Mouse (Mus musculus): ENCODE measurements around the gene Rb1. TPM values are rescaled to one million over a fixed set of nuclear protein-coding genes. Genes with fewer than 3 reads are reported as not detected.

The Rb1 gene
- total RNA-seq, 1 experiment from 2014 or later: 21.3 TPM

- no peak for DNase-seq
These were observed 10.9 kb upstream of the Rb1 start for GRCm38 (mm10) chr14:73336316-73337080.

GRCm38 (mm10) chr14:73334926-73335805, 9.5 kb upstream of the Rb1 start:
- no peak for DNase-seq

DNA sequence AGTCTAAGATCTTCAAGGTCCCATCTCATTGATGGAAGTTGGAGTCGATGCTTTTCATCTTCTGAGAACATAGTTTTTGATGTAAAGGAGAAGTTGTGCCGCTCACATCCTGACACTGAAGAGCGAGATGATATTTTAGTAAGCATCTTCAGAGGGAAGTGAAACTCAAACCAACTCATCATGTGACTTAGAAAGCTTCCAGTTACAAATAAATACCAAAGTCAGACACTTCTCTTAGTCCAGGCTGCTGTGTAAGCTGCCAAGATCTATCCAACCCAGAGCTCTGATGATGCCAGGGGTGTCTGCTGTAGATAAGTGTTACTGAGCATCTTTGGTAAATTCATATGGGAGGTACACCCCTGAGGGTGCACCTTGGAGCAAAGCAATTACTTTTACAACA, 8.3 kb upstream of the Rb1 start:
- no peak for DNase-seq

DNA sequence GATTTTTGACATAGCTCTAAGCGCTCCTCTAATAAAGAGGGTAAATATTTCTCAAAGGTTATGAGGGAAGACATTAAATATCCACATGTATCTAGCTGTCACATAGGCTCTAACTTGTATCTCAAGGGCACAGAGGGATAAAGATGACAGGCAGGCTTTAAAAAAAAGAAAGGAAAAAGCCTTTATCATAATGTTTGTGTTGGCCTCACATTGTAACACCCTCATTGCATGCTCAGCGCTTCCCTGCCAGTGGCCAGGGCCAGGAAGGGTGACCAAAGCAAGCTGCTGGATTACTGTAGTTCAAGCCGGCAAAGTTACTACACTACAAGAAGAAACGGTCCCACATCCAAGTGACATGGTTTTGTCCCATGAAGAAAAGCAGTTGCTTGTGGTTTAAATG, 5.8 kb upstream of the Rb1 start:
- DNase-seq: no peak

GRCm38 (mm10) chr14:73329871-73330270, 4.2 kb upstream of the Rb1 start:
- DNase-seq: no peak

DNA sequence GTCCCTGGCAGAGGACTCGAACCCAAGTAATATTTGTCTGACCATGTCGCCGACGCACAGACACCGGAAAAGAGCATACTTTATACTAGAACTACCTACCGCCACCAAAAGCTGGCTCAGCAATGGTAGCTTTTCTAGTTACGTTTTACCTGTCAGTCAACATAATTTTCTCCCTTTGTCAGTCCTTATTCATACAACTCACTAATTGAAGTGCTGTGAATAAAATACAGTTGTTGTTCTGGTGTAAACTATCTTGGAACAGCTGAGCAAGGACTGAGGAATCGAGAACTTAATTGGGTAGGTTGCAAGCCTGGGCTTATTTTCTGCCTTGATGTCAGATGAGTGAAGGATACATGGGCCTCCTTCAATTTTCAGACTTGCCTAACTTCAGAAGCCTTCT, 889 bp upstream of the Rb1 start:
- no peak for DNase-seq

DNA sequence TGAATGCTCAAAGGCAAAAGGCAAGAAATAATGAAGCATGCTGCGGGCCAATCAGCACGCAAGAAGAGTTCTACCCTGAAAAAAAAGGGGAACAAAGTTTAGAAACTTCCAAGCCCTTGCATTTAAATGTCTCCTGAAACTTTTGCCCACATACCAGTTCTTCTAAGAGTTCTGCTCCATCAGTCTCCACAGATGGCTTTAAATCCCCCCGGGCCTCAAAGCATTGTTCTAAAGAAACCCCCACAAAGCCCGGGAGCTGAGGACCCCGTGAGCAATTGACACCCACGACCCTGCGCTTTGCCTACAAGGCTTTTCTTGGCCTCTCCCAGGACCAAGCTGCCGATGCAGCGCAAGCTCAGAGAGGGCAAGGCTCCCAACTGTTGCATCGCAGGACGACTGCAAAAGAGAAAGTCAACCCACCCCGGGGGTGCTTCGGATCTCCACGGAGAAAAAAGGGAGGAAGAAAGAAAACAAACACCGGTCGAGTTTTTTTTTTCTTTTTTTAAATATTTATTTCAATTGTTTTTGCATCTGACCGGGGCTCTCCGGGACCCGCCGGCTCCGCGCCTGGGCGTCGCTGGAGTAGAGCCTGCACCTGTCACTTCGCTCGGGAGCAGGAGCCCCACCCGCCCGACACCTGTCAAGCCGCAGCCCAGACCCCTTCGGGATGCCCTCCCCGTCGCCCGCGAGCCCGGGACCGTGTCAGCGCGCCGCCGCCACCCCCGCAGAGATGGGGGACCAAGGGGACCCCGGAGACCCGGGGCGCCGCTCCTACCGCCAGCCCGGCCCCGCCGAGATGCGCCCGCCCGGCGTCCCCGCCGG, 777 bp downstream of the Rb1 start:
- DNase-seq: peak; percentile 29

DNA sequence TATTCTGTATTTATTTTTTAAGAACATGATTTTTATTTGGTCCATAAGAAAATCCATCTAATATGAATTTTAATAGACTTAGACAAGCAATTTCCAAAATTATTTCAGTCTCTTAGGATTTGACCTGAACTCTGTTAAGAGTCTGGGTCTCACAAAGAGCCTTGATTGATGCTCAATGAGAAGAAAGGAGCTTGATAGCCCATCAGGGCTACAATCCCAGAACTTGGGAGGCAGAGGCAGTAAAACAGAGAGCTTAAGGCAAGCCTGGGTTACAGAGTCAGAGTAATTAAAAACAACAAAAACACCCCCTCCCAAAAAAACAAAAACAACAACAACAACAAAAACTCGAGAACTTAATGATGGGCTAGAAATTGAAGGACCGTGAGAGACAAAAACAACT, 1.7 kb downstream of the Rb1 start:
- no peak for DNase-seq

- DNase-seq: no peak
These were observed 3.5 kb downstream of the Rb1 start for GRCm38 (mm10) chr14:73322142-73322541.

- no peak for DNase-seq
These were observed 8.7 kb downstream of the Rb1 start for GRCm38 (mm10) chr14:73316933-73317332.

GRCm38 (mm10) chr14:73313864-73314263, 11.8 kb downstream of the Rb1 start:
- DNase-seq: no peak

DNA sequence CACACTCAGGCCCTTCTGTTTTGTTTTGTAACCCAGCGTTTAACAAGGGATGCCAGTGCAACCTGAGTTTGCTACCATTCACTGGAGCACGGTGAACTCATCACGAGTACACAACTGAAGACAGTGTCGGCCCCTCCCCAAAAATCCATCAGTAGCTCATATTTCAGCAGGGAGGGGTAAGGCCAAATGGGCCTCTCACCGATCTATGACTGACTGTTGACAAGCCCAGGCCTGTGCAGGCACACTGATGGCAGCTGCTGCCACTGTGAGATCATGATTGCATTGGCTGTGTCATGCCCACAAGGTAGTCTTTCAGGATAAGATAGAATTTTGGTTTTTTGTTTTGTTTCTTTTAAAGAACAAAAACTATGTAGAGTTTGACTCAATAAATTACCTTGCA, 12.2 kb downstream of the Rb1 start:
- DNase-seq: no peak

- DNase-seq: no peak
These were observed 12.7 kb downstream of the Rb1 start for GRCm38 (mm10) chr14:73312909-73313308.

DNA sequence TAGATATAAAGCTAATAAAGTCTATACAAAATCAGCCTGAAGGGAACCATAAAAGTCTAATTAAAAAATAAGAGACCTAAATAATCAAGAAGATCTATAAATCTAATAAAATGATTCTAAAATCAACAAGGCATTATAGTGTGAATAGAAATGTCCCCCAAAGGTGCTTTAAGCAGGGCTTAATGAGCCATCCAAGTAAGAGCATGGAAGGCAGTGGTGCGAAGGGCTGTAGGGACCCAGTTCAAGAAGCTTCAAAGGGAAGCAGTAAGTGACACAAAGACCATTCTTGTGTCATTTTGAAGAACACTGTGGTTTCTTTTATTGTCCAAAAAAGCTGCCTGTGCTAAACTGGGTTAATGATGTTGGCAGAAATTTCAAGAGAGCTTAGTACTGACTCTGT, 18.1 kb downstream of the Rb1 start:
- DNase-seq: no peak

- DNase-seq: no peak
These were observed 22.4 kb downstream of the Rb1 start for GRCm38 (mm10) chr14:73303193-73303592.

DNA sequence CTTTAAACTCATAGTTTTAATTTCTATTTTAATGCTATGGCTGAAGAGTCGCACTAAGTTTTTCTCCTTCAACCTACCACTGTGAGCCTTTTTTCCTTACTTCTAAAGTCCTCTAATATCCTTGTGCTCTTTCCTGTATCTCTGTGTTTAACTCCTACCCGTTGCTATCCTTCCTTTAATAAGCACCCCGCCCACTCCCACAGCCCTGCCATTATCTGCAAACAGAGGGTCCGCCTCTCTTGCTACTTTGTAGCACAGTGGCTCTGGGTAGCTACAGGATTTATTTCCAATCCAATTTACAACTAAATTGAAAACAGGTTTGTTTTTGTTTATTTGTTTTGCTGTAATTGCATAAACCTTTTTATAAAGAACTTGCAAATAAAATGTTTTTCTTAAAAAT, 23.8 kb downstream of the Rb1 start:
- no peak for DNase-seq

DNA sequence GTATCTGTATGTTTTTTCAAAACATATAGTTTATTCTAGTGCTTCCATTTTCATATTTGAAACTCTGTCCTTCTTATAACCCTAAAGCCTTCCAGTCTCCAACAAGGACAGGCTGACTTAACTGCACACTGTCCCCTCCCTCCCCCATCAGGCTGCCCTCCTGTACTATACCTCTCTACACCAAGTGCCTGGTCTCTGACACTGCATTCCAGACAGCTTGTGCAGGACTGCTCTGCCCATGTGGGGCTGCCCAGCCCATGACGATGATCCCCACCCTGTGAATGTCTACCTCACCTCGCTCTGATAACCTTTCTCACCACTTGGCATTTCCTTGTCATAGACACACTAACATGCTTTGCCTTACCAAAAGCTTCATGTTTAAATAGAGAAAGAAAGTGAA, 30.1 kb downstream of the Rb1 start:
- no peak for DNase-seq

DNA sequence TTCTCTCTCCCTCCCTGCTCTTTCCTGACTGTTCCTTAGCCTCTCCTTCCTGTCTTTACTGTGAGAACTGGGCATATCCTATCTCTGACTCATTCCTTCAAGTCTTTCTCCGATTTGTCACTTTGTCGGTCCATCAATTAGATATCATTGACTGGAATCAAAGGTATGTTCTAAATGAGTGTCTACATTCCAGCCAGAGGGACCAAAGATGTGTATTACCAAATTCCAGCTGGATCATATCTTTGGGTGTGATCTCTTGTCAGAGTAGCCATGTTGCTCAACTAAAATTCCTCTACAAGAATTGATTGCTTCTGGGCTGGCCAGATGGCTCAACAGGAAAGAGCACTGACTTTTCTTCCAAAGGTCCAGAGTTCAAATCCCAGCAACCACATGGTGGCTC, 32.0 kb downstream of the Rb1 start:
- DNase-seq: no peak

GRCm38 (mm10) chr14:73292434-73292833, 33.2 kb downstream of the Rb1 start:
- no peak for DNase-seq

DNA sequence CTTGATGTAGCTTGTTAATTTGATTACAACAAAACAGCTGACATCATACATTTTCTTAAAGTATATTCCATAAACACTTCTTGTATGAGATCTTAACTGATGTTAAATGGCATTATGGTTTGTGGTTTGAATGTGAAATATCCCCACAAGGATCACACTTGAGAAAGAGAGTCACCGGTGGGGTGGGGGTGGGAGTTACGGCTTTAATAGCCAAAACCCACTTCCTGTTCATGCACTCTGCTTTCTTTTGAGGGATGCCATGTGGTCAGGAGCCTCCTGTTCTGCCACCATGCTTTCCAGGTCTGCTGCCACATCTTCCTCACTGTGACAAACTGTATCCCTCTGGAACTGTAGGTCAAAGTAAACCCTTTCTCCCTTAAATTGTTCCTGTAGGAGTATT, 35.7 kb downstream of the Rb1 start:
- no peak for DNase-seq

GRCm38 (mm10) chr14:73280996-73281395, 44.6 kb downstream of the Rb1 start:
- DNase-seq: no peak

DNA sequence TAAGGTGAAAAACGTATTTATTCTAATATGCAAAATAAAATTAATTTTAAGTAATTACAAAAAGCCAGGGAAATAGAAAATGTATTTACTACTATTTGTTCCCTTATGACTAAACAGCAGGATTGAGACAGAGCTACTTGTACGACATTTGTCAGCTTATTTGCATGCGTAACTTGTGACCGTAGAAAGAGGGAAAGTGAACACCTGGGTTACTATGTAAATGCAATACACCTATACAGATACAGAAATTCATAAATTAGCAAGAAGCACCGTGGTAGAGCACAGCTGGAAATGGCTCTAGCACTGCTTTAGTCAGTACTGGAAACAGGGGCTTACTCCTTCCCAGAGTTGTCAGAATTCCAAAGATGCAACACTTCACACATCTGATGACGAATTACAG, 46.5 kb downstream of the Rb1 start:
- DNase-seq: no peak

DNA sequence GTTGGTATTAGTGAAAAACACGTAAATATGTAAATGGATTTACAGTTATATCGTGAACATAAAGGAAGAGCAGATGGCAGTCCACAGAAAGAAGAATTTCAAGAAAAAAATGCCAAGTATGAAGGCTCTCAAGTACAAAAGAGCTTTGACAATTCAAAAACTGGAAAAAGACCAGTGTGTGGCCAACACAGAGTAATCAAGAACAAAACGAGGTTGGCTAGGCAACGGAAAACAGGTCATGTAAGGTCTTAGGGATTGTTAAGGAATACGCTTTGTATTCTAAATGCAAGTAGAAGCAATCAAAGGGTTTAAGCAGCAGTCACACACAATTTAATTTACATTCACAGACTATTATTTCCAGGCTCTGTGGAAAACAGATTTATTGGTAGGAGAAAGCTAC, 53.8 kb downstream of the Rb1 start:
- no peak for DNase-seq

Measured in adrenal gland, postnatal 25 days (tissue).